Mouse (Mus musculus): Measurements from ENCODE around the gene Flot1. TPM values are rescaled to one million over a fixed set of nuclear protein-coding genes. Genes with fewer than 3 reads are reported as not detected.

Gene Flot1
- polyA plus RNA-seq, 1 experiment from 2014 or later, result 53.7 TPM

GRCm38 (mm10) chr17:35840561-35840960 lies 17.5 kb downstream of the Flot1 start:
- 0 out of 2 replicates have a peak overlapping the region, but pooled peaks have one; percentile 71 for H3K27ac ChIP-seq
- H3K9ac ChIP-seq, result no peak overlapping the region; the same call in 1 of the 2 replicates
- H3K4me1 ChIP-seq, result peaks cover 29% of the 10 kb centered on the region
- peak overlapping the region; percentile 61 for H3K4me3 ChIP-seq (replicated peaks)
- H3K4me2 ChIP-seq, result peak overlapping the region; percentile 41
- 60% methylated on average over 14 of the region's 14 CpGs for WGBS
- H3K27me3 ChIP-seq, result no peaks in the 10 kb centered on the region
- H3K36me3 ChIP-seq (replicated peaks), result peaks cover 26% of the 10 kb centered on the region
- no peaks in the 10 kb centered on the region for H3K9me3 ChIP-seq
- no peak for ATAC-seq (ENCODE audit: low FRiP score)

GRCm38 (mm10) chr17:35841076-35841950 lies 18.3 kb downstream of the Flot1 start, which contains the start of gene Mdc1:
Gene Mdc1 (plus strand): TSS chr17:35841515.
- H3K27ac ChIP-seq, result peak within 1 kb of the TSS; percentile 86
- no peaks in the 10 kb centered on the region for H3K9me3 ChIP-seq
- peak; percentile 92 for ATAC-seq (ENCODE audit: low FRiP score)
- WGBS, result under 1% methylated on average over 59 of the region's 59 CpGs
- H3K9ac ChIP-seq, result peak within 1 kb of the TSS; percentile 64
- peak within 1 kb of the TSS; percentile 58 for H3K4me2 ChIP-seq
- H3K27me3 ChIP-seq, result no peaks in the 10 kb centered on the region
- peak within 1 kb of the TSS; percentile 61 for H3K4me3 ChIP-seq (replicated peaks)
- H3K36me3 ChIP-seq (replicated peaks), result peaks cover 26% of the 10 kb centered on the region
- H3K4me1 ChIP-seq, result peaks cover 23% of the 10 kb centered on the region

GRCm38 (mm10) chr17:35842006-35842405 lies 19.0 kb downstream of the Flot1 start:
- Histone ChIP-seq H3K27me3 (no peaks in the 10 kb centered on the region), H3K27ac (peak overlapping the region; percentile 86), H3K4me3 (replicated peaks) (peak overlapping the region; percentile 61), H3K9ac (peak overlapping the region; percentile 64), H3K4me1 (peaks cover 23% of the 10 kb centered on the region), H3K4me2 (peak overlapping the region; percentile 58), H3K36me3 (replicated peaks) (peaks cover 28% of the 10 kb centered on the region), H3K9me3 (no peaks in the 10 kb centered on the region)
- WGBS, result 23% methylated on average over 11 of the region's 11 CpGs
- ATAC-seq (ENCODE audit: low FRiP score), result no peak

DNA sequence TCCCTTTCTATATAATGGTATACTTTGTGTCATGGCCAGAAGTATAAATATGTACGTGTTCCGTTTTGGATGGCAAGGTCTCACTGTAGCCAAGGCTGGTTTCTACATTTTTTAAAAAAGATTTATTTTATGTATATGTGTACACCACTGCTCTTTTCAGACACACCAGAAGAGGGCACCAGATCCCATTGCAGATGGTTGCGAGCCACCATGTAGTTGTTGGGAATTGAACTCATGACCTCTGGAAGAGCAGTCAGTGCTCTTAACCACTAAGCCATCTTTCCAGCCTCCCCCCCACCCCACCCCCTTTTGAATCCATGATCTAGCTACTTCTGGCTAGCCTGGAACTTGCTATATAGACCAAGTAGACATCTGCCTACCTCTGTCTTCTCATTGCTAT lies 20.5 kb downstream of the Flot1 start:
- Histone ChIP-seq H3K27ac (no peak overlapping the region), H3K9me3 (no peaks in the 10 kb centered on the region), H3K27me3 (no peaks in the 10 kb centered on the region), H3K4me2 (no peak overlapping the region), H3K9ac (no peak overlapping the region), H3K36me3 (replicated peaks) (peaks cover 43% of the 10 kb centered on the region), H3K4me3 (replicated peaks) (no peak overlapping the region), H3K4me1 (peaks cover 23% of the 10 kb centered on the region)
- 96% methylated on average over 3 of the region's 3 CpGs for WGBS
- ATAC-seq (ENCODE audit: low FRiP score), result no peak

DNA sequence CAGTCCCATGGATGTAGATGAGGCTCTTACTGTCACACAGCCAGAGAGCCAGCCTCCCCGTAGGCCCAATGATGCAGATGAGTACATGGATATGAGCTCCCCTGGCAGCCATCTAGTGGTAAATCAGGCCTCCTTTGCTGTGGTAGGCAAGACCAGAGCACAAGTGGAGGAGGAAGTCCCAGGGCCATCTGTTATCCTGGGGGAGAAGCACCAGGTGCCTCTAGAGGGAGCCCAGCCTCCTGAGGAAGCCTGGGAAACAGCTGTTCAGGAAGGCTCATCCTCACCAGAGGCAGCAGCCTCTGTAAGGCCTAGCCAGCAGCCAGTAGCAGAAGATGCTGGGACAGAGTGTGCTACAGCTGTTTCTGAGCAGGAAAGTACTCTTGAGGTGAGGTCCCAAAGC lies 25.1 kb downstream of the Flot1 start:
- WGBS, result 67% methylated on average over 1 of the region's 1 CpGs
- H3K9me3 ChIP-seq, result no peaks in the 10 kb centered on the region
- H3K4me3 ChIP-seq (replicated peaks), result no peak overlapping the region
- peaks cover 1% of the 10 kb centered on the region; the same call in 1 of the 2 replicates for H3K4me1 ChIP-seq
- no peak for ATAC-seq (ENCODE audit: low FRiP score)
- peaks cover 86% of the 10 kb centered on the region for H3K36me3 ChIP-seq (replicated peaks)
- no peaks in the 10 kb centered on the region for H3K27me3 ChIP-seq
- no peak overlapping the region for H3K4me2 ChIP-seq
- no peak overlapping the region for H3K9ac ChIP-seq
- H3K27ac ChIP-seq, result no peak overlapping the region

GRCm38 (mm10) chr17:35850974-35851373 lies 27.9 kb downstream of the Flot1 start:
- no peak for ATAC-seq (ENCODE audit: low FRiP score)
- Histone ChIP-seq H3K27ac (no peak overlapping the region), H3K9ac (no peak overlapping the region), H3K4me2 (no peak overlapping the region), H3K36me3 (replicated peaks) (peaks cover 92% of the 10 kb centered on the region), H3K4me3 (replicated peaks) (no peak overlapping the region), H3K4me1 (no peaks in the 10 kb centered on the region), H3K27me3 (no peaks in the 10 kb centered on the region), H3K9me3 (no peaks in the 10 kb centered on the region)
- 82% methylated on average over 3 of the region's 3 CpGs for WGBS

GRCm38 (mm10) chr17:35859371-35859770 lies 36.3 kb downstream of the Flot1 start:
- WGBS, result 96% methylated on average over 1 of the region's 1 CpGs
- H3K9me3 ChIP-seq, result no peaks in the 10 kb centered on the region
- H3K4me1 ChIP-seq, result peaks cover 15% of the 10 kb centered on the region
- H3K4me3 ChIP-seq (replicated peaks), result no peak overlapping the region
- H3K27me3 ChIP-seq, result no peaks in the 10 kb centered on the region
- no peak overlapping the region for H3K9ac ChIP-seq
- no peak overlapping the region for H3K27ac ChIP-seq
- peaks cover 30% of the 10 kb centered on the region for H3K36me3 ChIP-seq (replicated peaks)
- H3K4me2 ChIP-seq, result no peak overlapping the region
- ATAC-seq (ENCODE audit: low FRiP score), result no peak

- no peak for ATAC-seq (ENCODE audit: low FRiP score)
- WGBS, result 71% methylated on average over 2 of the region's 2 CpGs
- H3K4me3 ChIP-seq (replicated peaks), result no peak overlapping the region
These were observed 36.8 kb downstream of the Flot1 start for GRCm38 (mm10) chr17:35859835-35860234.

GRCm38 (mm10) chr17:35860831-35861197 lies 37.8 kb downstream of the Flot1 start:
- H3K27ac ChIP-seq, result peak overlapping the region; percentile 91
- H3K9me3 ChIP-seq, result no peaks in the 10 kb centered on the region
- peak; percentile 0; the same call in 1 of the 2 replicates for ATAC-seq (ENCODE audit: low FRiP score)
- peaks cover 26% of the 10 kb centered on the region for H3K4me1 ChIP-seq
- peaks cover 21% of the 10 kb centered on the region for H3K36me3 ChIP-seq (replicated peaks)
- H3K27me3 ChIP-seq, result no peaks in the 10 kb centered on the region
- H3K4me2 ChIP-seq, result peak overlapping the region; percentile 62
- H3K9ac ChIP-seq, result peak overlapping the region; percentile 65
- peak overlapping the region; percentile 52 for H3K4me3 ChIP-seq (replicated peaks)
- WGBS, result 5% methylated on average over 12 of the region's 12 CpGs

More at GRCm38 (mm10) chr17:35859835-35860234, 36.8 kb downstream of the Flot1 start:
- H3K4me2 ChIP-seq, result no peak overlapping the region
- H3K9ac ChIP-seq, result no peak overlapping the region
- H3K27ac ChIP-seq, result no peak overlapping the region
- peaks cover 26% of the 10 kb centered on the region for H3K36me3 ChIP-seq (replicated peaks)
- peaks cover 20% of the 10 kb centered on the region for H3K4me1 ChIP-seq
- H3K9me3 ChIP-seq, result no peaks in the 10 kb centered on the region
- H3K27me3 ChIP-seq, result no peaks in the 10 kb centered on the region

DNA sequence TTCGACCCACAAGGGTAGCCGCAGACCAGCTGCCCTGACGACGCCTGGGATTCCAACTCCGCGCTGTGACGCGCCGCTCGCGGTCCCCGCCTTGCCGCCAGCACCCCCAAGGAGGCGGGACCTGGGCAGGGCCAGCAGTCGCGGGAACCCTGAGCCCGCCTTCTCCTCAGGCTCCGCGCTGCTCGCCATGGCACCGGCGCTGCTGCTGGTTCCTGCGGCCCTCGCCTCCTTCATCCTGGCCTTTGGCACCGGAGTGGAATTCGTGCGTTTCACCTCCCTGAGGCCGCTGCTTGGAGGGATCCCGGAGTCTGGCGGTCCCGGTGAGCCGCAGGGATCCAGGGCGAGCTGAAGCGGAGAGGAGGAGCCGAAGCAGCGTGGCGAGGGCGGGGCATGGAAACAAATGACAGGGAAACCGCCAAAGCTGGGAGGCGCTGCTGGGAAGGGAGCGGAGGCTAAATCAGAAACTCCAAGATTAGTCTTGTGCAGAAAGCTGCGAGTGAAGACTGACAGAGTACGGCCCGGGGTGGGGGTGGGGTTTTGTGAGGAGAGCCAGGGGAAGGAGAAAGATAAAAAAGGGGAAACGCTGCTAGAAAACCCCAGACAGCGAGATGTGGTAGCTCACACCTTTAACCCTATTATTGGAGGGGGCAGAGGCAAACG lies 38.3 kb downstream of the Flot1 start, which contains the start of gene Nrm:
Gene Nrm, plus strand, starts transcription at position 121 of the 660 bp plus-strand sequence.
- ATAC-seq (ENCODE audit: low FRiP score), result peak; percentile 92
- Histone ChIP-seq H3K27me3 (no peaks in the 10 kb centered on the region), H3K4me3 (replicated peaks) (peak within 1 kb of the TSS; percentile 52), H3K4me1 (peaks cover 26% of the 10 kb centered on the region), H3K4me2 (peak within 1 kb of the TSS; percentile 62), H3K27ac (peak within 1 kb of the TSS; percentile 91), H3K9me3 (no peaks in the 10 kb centered on the region), H3K9ac (peak within 1 kb of the TSS; percentile 65), H3K36me3 (replicated peaks) (peaks cover 20% of the 10 kb centered on the region)
- WGBS, result under 1% methylated on average over 47 of the region's 47 CpGs

DNA sequence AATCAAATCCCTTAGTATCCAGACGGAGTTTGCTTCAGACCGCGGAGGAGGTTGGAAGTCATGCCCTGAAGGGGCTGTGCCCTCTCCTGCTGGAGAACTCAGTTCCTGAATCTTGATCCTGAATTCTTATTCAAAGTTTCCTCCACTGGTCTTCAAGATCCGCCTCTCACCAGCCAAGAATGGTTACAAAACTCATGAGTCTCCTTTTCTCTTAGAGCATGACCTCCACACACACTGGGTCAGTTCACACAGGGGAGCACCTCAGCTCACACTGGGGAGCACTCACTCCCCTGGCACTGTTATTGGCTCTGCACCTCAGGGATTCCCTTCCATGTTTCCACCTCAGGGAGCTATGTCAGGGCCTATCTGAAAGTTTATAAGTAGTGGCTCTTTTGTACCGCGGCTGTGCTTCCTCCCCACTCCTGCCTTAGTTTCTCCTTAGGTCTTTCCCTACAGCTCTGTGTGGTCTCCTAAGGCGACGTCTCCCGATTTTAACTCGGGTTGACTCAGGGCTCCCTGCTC lies 41.9 kb downstream of the Flot1 start:
- Histone ChIP-seq H3K4me1 (peaks cover 59% of the 10 kb centered on the region), H3K36me3 (replicated peaks) (peaks cover 8% of the 10 kb centered on the region; the same call in 1 of the 2 replicates)

More for the DNA sequence above, 41.9 kb downstream of the Flot1 start:
- Histone ChIP-seq H3K4me3 (replicated peaks) (peak overlapping the region; percentile 73), H3K27me3 (no peaks in the 10 kb centered on the region), H3K9ac (peak overlapping the region; percentile 89), H3K9me3 (no peaks in the 10 kb centered on the region), H3K4me2 (peak overlapping the region; percentile 77), H3K27ac (peak overlapping the region; percentile 97)
- no peak for ATAC-seq (ENCODE audit: low FRiP score)
- WGBS, result 23% methylated on average over 10 of the region's 10 CpGs

All from forebrain, embryonic 12.5 days (tissue).